Mouse (Mus musculus): Measurements from ENCODE around the gene Smco1.

GRCm38 (mm10) chr16:32316601-32317000 lies 45.3 kb downstream of the Smco1 start:
- TF ChIP-seq TAL1 (IDR thresholded peaks at IDR 0.05; ENCODE audit: low read length): no peak
- TF ChIP-seq GATA1 (IDR thresholded peaks at IDR 0.05; ENCODE audit: low read length): no peak
